Mouse (Mus musculus) olfactory bulb, adult 2 months (tissue): ENCODE measurements around the gene Exoc6. TPM values are rescaled to one million over a fixed set of nuclear protein-coding genes. Genes with fewer than 3 reads are reported as not detected.

Experiments used
- H3K27ac ChIP-seq: fragments of 200-500 bp; 2 replicates; pipeline ENCODE4 v1.5.1; 2012; ENCODE audit warnings: low read depth, low read length; ENCODE audit not compliant: insufficient read depth
- H3K4me1 ChIP-seq: fragments of 200-500 bp; 2 replicates; pipeline ENCODE4 v1.6.1; 2012; ENCODE audit warnings: low read length; ENCODE audit not compliant: control insufficient read depth, insufficient read depth
- H3K4me3 ChIP-seq: fragments of 200-500 bp; 2 replicates; pipeline ENCODE4 v1.5.1; 2012; ENCODE audit warnings: mild to moderate bottlenecking, low read depth, low read length, moderate library complexity; ENCODE audit not compliant: insufficient read depth
- CTCF ChIP-seq: fragments of 200-500 bp; IDR thresholded peaks from 2 replicates; pipeline ENCODE4 v1.5.1; 2012; ENCODE audit warnings: low read depth, mild to moderate bottlenecking, low read length, moderate library complexity; ENCODE audit not compliant: insufficient read depth
- POLR2A ChIP-seq: fragments of 200-500 bp; IDR thresholded peaks from 2 replicates; pipeline ENCODE4 v1.6.1; 2012; ENCODE audit warnings: mild to moderate bottlenecking, low read depth, low read length, moderate library complexity; ENCODE audit not compliant: insufficient read depth
- WGBS: fragments of 180-500 bp; shearing (Covaris S2); methylation state at CpG from one replicate; pipeline ENCODE4 v1.1.7; 2018; 5-methylcytosine and 5-hydroxymethylcytosine counted together
- polyA plus RNA-seq: library from polyadenylated mRNA; stranded (reverse); fragments of >200 nt; gene quantifications from 2 replicates; pipeline ENCODE4 v1.2.4, GENCODE M21; 2012; ENCODE audit warnings: low replicate concordance; ENCODE audit not compliant: missing spikeins, insufficient read depth, insufficient read length

Exoc6 gene
- polyA plus RNA-seq, 1 experiment: not detected

GRCm38 (mm10) chr19:37727366-37727765 is 177.1 kb downstream of the Exoc6 start:
- 98% methylated on average over 2 of the region's 2 CpGs for WGBS
- H3K4me1 ChIP-seq: no peaks in the 10 kb centered on the region
- no peak overlapping the region for H3K27ac ChIP-seq
- TF ChIP-seq CTCF (no peak), POLR2A (no peak)
- no peak overlapping the region for H3K4me3 ChIP-seq

Other genes starting within 250 kb of the Exoc6 start
- gene Ide, start 212.6 kb upstream of the Exoc6 start, polyA plus RNA-seq: 94.3 TPM in 1 of 2 replicates, not detected in the other
- gene Kif11, start 174.0 kb upstream of the Exoc6 start, polyA plus RNA-seq: 63.0 TPM in 1 of 2 replicates, not detected in the other
- gene Hhex, start 115.6 kb upstream of the Exoc6 start, polyA plus RNA-seq: not detected in 2 replicates
- gene Cyp26c1, start 135.2 kb downstream of the Exoc6 start, polyA plus RNA-seq: not detected in 2 replicates
- gene Cyp26a1, start 147.4 kb downstream of the Exoc6 start, polyA plus RNA-seq: not detected in 2 replicates